Mouse (Mus musculus) myocyte (in vitro differentiated cells): ENCODE results near the gene Il6st.

ENCODE experiments used
- CEBPB ChIP-seq: IDR thresholded peaks from 2 replicates; pipeline ENCODE4 v1.6.1; 2011; ENCODE audit warnings: mild to moderate bottlenecking, moderate library complexity; ENCODE audit not compliant: poor library complexity, insufficient read depth, severe bottlenecking
- E2F4 ChIP-seq: IDR thresholded peaks from one replicate; pipeline ENCODE4 v1.6.1; 2011; ENCODE audit warnings: mild to moderate bottlenecking, control low read depth, moderate library complexity; ENCODE audit not compliant: insufficient read depth
- MYOD1 ChIP-seq, 3 experiments: IDR thresholded peaks; one replicate each; pipeline ENCODE4 v1.6.1; 2011; ENCODE audit warnings: control low read depth in 2 of 3, low read depth in 2 of 3, mild to moderate bottlenecking in 2 of 3, moderate library complexity in 1 of 3; ENCODE audit not compliant: insufficient read length in 2 of 3, control insufficient read depth in 1 of 3
- POLR2A ChIP-seq: IDR thresholded peaks from one replicate; pipeline ENCODE4 v1.6.1; 2011; ENCODE audit warnings: low read depth, mild to moderate bottlenecking, control low read depth, moderate library complexity; ENCODE audit not compliant: insufficient read length
- POLR2AphosphoS2 ChIP-seq: IDR thresholded peaks from one replicate; pipeline ENCODE4 v1.6.1; 2011; ENCODE audit warnings: low read depth, control low read depth; ENCODE audit not compliant: insufficient read length
- SRF ChIP-seq: IDR thresholded peaks from one replicate; pipeline ENCODE4 v1.6.1; 2011; ENCODE audit warnings: low read depth; ENCODE audit not compliant: control insufficient read depth, insufficient read length
- TCF3 ChIP-seq: IDR thresholded peaks from one replicate; pipeline ENCODE4 v1.6.1; 2011; ENCODE audit warnings: low read depth, control low read depth; ENCODE audit not compliant: insufficient read length
- USF1 ChIP-seq: IDR thresholded peaks from one replicate; pipeline ENCODE4 v1.6.1; 2011; ENCODE audit warnings: low read depth, mild to moderate bottlenecking, control low read depth, moderate library complexity

- TF ChIP-seq POLR2A (no peak), USF1 (no peak), CEBPB (no peak), MYOD1 (IDR thresholded peaks at IDR 0.05; ENCODE audit: control insufficient read depth in 1 of 3, insufficient read length in 2 of 3, low read depth in 2 of 3) (no peak), E2F4 (no peak), SRF (no peak), POLR2AphosphoS2 (no peak), TCF3 (no peak)
These were observed 47.4 kb downstream of the Il6st start for GRCm38 (mm10) chr13:112511261-112511660.
